Mouse (Mus musculus) forebrain, embryonic 13.5 days (tissue): ENCODE results near the gene Ltbr. TPM values are rescaled to one million over a fixed set of nuclear protein-coding genes. Genes with fewer than 3 reads are reported as not detected.
A peak's percentile ranks its signal among the peaks of the same experiment; 100 is the strongest.
"Not testable (repeated sequence)": the region's sequence is repeated elsewhere in the genome, so short reads cannot be mapped to it uniquely, and the experiment has no call there.

Source experiments
- ATAC-seq: fragments of 200-750 bp; cut with Nextera tagmentation; 2 replicates; pipeline ENCODE4 v1.8.0; 2017
- H3K27ac ChIP-seq: fragments of 300-500 bp; sonication (generic); 2 replicates; pipeline ENCODE4 v1.5.1; 2015; ENCODE audit warnings: inconsistent platforms, mild to moderate bottlenecking, moderate library complexity
- H3K27me3 ChIP-seq: fragments of 300-500 bp; sonication (generic); 2 replicates; pipeline ENCODE4 v1.6.1; 2015; ENCODE audit warnings: mild to moderate bottlenecking, inconsistent platforms
- H3K36me3 ChIP-seq: fragments of 300-500 bp; sonication (generic); 2 replicates; pipeline ENCODE4 v1.6.1; 2015; ENCODE audit warnings: mild to moderate bottlenecking, inconsistent platforms; ENCODE audit not compliant: poor library complexity, severe bottlenecking
- H3K4me1 ChIP-seq: fragments of 300-500 bp; sonication (generic); 2 replicates; pipeline ENCODE4 v1.6.1; 2015; ENCODE audit warnings: inconsistent platforms
- H3K4me2 ChIP-seq: fragments of 300-500 bp; sonication (generic); 2 replicates; pipeline ENCODE4 v1.6.1; 2015; ENCODE audit warnings: inconsistent platforms, mild to moderate bottlenecking, moderate library complexity
- H3K4me3 ChIP-seq: fragments of 300-500 bp; sonication (generic); 2 replicates; pipeline ENCODE4 v1.5.1; 2015; ENCODE audit warnings: mild to moderate bottlenecking, inconsistent platforms
- H3K9ac ChIP-seq: fragments of 300-500 bp; sonication (generic); 2 replicates; pipeline ENCODE4 v1.6.1; 2015; ENCODE audit warnings: mild to moderate bottlenecking, inconsistent platforms
- H3K9me3 ChIP-seq: fragments of 300-500 bp; sonication (generic); replicated peaks from 2 replicates; pipeline ENCODE4 v1.6.1; 2016; ENCODE audit warnings: inconsistent platforms
- WGBS: fragments of 180-500 bp; shearing (Covaris S2); methylation state at CpG from one replicate; pipeline ENCODE4 v1.1.7; 2015; 5-methylcytosine and 5-hydroxymethylcytosine counted together
- polyA plus RNA-seq: library from polyadenylated mRNA; unstranded; fragments of >200 nt; fragmentation: Nextera tagmentation; extraction: Ambion mirVana; gene quantifications from 2 replicates; pipeline ENCODE4 v1.2.1, GENCODE M21; 2015

Gene Ltbr
- polyA plus RNA-seq, 1 experiment from 2014 or later = 12.3 TPM

DNA sequence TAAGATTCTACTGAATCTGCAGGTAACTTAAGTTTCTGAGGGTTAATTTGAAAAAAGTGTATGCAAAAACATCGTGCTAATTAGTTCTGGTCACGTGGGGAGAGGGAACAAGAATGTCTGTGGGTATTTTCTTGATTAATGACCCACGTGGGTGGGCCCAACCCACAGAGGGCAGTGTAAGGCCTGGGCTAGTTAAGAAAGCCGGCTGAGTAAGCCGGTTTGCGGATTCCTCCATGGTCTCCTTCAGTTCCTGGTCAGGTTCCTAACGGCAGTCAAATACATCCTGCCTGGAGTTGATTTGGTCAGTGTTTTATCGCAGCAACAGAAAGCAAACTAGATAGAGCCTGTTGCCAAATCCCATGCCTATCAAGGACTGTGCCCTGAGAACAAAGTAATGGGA is 29.4 kb downstream of the Ltbr start:
- no peaks in the 10 kb centered on the region; the same call in 1 of the 2 replicates for H3K9me3 ChIP-seq
- no peak for ATAC-seq
- H3K27ac ChIP-seq = no peak overlapping the region
- H3K36me3 ChIP-seq = no peaks in the 10 kb centered on the region
- no peak overlapping the region for H3K9ac ChIP-seq
- no peaks in the 10 kb centered on the region for H3K4me1 ChIP-seq
- no peak overlapping the region for H3K4me3 ChIP-seq
- H3K4me2 ChIP-seq = no peak overlapping the region
- 55% methylated on average over 8 of the region's 8 CpGs for WGBS
- H3K27me3 ChIP-seq = no peaks in the 10 kb centered on the region

- ATAC-seq, H3K27ac ChIP-seq, H3K27me3 ChIP-seq, H3K9me3 ChIP-seq, H3K4me3 ChIP-seq, H3K4me2 ChIP-seq, H3K36me3 ChIP-seq, H3K9ac ChIP-seq, H3K4me1 ChIP-seq: not testable (repeated sequence)
- 90% methylated on average over 13 of the region's 13 CpGs for WGBS
Observed at GRCm38 (mm10) chr6:125282721-125283120, 31.0 kb downstream of the Ltbr start.

DNA sequence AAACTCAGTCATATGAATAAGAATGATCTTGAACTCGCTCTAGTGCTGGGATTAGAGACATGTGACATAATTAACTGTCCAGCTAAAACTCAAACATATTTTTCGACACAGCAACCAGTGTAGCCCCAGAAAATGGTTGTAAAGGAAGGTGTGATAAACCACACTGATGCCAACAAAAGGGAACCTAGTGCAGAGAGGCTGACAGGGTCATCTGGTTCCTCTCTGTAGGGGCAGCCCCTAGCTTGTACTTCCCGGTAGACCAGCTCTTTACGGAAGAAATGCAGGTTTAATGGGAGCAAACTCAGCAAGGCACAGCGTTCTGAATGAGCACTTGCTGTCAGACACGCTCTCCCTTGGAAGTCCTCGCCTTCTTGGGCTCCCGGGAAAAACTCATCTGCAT is 34.0 kb downstream of the Ltbr start:
- WGBS = 67% methylated on average over 8 of the region's 8 CpGs

DNA sequence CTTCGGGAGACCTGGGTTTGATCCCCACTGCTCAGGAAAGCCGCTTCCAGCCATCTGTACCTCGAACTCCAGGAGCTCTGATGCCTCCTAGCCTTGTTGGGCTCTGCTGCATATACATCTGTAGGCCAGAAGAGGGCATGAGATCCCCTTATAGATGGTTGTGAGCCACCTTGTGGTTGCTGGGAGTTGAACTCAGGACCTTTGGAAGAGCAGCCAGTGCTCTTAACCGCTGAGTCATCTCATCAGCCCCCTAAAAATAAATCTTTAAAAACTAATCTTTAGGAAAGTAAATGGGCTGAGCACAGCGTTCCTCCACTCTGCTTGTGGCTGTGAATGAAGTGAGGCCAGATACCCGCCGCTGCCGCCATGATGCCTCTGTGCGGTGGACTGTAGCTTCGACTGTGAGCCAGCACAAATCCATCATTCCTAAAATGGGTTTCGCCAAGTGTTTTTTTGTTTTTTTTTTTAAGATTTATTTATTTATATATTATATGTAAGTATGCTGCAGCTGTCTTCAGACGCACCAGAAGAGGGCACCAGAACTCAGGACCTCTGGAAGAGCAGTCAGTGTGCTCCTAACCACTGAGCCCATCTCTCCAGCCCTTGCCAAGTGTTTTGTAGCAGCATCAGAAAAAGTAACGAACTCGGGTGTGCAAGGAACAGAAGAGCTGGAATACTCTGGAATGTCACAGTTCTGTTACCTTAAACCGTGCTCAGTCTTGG is 38.7 kb downstream of the Ltbr start:
- H3K27me3 ChIP-seq = 0 out of 2 replicates have a peak, but pooled peaks cover 3% of the 10 kb centered on the region
- no peak for ATAC-seq
- H3K4me2 ChIP-seq = no peak overlapping the region
- 59% methylated on average over 15 of the region's 15 CpGs for WGBS
- no peaks in the 10 kb centered on the region for H3K36me3 ChIP-seq
- no peak overlapping the region for H3K4me3 ChIP-seq
- H3K27ac ChIP-seq = no peak overlapping the region
- H3K4me1 ChIP-seq = peaks cover 3% of the 10 kb centered on the region; the same call in 1 of the 2 replicates
- H3K9me3 ChIP-seq = no peaks in the 10 kb centered on the region
- no peak overlapping the region for H3K9ac ChIP-seq

More for the DNA sequence above, 34.0 kb downstream of the Ltbr start:
- H3K9ac ChIP-seq = no peak overlapping the region
- ATAC-seq = no peak
- H3K36me3 ChIP-seq = no peaks in the 10 kb centered on the region
- no peak overlapping the region for H3K4me2 ChIP-seq
- H3K4me3 ChIP-seq = no peak overlapping the region
- no peak overlapping the region for H3K27ac ChIP-seq
- no peaks in the 10 kb centered on the region for H3K4me1 ChIP-seq
- no peaks in the 10 kb centered on the region for H3K27me3 ChIP-seq
- H3K9me3 ChIP-seq = no peaks in the 10 kb centered on the region

DNA sequence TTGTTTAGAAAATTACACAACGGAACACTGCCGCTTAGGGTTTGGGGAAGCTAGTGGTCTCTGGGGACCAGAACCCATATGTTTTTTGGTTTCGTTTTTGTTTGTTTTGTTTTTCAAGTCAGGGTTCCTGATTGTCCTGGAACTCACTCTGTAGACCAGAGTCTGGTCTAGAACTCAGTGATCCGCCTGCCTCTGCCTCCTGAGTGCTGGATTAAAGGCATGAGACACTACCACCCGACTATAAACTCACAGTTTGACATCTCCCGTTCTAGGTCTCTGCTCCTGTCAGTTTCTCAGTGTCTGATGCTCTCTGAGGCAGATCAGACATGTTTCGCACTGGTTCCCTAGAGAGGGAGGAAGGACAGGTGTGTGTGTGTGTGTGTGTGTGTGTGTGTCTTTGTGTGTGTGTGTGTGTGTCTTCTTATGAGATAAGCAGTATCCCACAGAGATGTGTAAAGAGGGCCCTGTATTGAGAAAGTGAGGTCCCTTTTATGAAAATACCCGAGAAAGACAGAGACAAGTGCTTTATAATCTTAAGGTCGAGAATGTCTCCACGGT is 41.4 kb downstream of the Ltbr start:
- 77% methylated on average over 10 of the region's 10 CpGs for WGBS

GRCm38 (mm10) chr6:125271455-125272227 is 42.0 kb downstream of the Ltbr start:
- peak overlapping the region; percentile 50; the same call in 1 of the 2 replicates for H3K9ac ChIP-seq

More for the DNA sequence above, 41.4 kb downstream of the Ltbr start:
- Histone ChIP-seq H3K27me3 (0 out of 2 replicates have a peak, but pooled peaks cover 3% of the 10 kb centered on the region), H3K9ac (no peak overlapping the region), H3K9me3 (no peaks in the 10 kb centered on the region), H3K36me3 (no peaks in the 10 kb centered on the region), H3K27ac (no peak overlapping the region), H3K4me3 (no peak overlapping the region), H3K4me2 (no peak overlapping the region), H3K4me1 (peaks cover 3% of the 10 kb centered on the region; the same call in 1 of the 2 replicates)
- no peak for ATAC-seq

GRCm38 (mm10) chr6:125268799-125269198 is 44.9 kb downstream of the Ltbr start:
- Histone ChIP-seq H3K36me3 (no peaks in the 10 kb centered on the region), H3K9me3 (no peaks in the 10 kb centered on the region), H3K4me3 (no peak overlapping the region), H3K27ac (no peak overlapping the region), H3K4me1 (peaks cover 3% of the 10 kb centered on the region; the same call in 1 of the 2 replicates), H3K9ac (no peak overlapping the region), H3K4me2 (no peak overlapping the region), H3K27me3 (no peaks in the 10 kb centered on the region)
- WGBS = 57% methylated on average over 6 of the region's 6 CpGs
- ATAC-seq = no peak

More at GRCm38 (mm10) chr6:125271455-125272227, 42.0 kb downstream of the Ltbr start:
- H3K27me3 ChIP-seq = 0 out of 2 replicates have a peak, but pooled peaks cover 3% of the 10 kb centered on the region
- ATAC-seq = peak; percentile 95
- peak overlapping the region; percentile 7; the same call in 1 of the 2 replicates for H3K4me3 ChIP-seq
- H3K4me1 ChIP-seq = peaks cover 3% of the 10 kb centered on the region; the same call in 1 of the 2 replicates
- H3K9me3 ChIP-seq = no peaks in the 10 kb centered on the region
- H3K27ac ChIP-seq = no peak overlapping the region
- H3K4me2 ChIP-seq = peak overlapping the region; percentile 50
- 18% methylated on average over 17 of the region's 17 CpGs for whole genome bisulfite sequencing
- no peaks in the 10 kb centered on the region for H3K36me3 ChIP-seq

DNA sequence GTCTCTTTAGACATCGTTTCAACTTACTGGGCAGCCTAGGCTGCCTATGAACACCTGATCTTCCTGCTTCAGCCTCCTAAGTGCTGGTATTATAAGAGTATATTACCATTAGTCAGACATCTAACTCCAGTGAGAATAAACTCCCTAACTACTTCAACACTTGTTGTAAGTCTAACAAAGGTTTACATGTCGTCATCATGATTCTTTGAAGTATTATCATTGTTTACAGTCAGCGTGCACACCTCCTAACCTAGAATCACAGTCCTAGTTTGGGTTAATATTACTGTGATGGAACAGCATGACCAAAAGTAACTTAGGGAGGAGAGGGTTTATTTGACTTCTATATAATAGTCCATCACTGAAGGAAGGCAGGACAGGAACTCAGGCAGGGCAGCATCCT is 46.2 kb downstream of the Ltbr start:
- Histone ChIP-seq H3K4me1 (peaks cover 3% of the 10 kb centered on the region; the same call in 1 of the 2 replicates), H3K9ac (no peak overlapping the region), H3K4me3 (no peak overlapping the region), H3K27me3 (no peaks in the 10 kb centered on the region), H3K27ac (no peak overlapping the region), H3K9me3 (no peaks in the 10 kb centered on the region), H3K4me2 (no peak overlapping the region), H3K36me3 (no peaks in the 10 kb centered on the region)
- WGBS = 90% methylated on average over 3 of the region's 3 CpGs
- no peak for ATAC-seq

- H3K4me1 ChIP-seq, H3K9me3 ChIP-seq, H3K36me3 ChIP-seq, H3K27me3 ChIP-seq, H3K4me2 ChIP-seq, H3K9ac ChIP-seq, ATAC-seq, H3K27ac ChIP-seq, H3K4me3 ChIP-seq: not testable (repeated sequence)
- WGBS = 66% methylated on average over 6 of the region's 6 CpGs
Observed at GRCm38 (mm10) chr6:125266600-125266999, 47.1 kb downstream of the Ltbr start.

DNA sequence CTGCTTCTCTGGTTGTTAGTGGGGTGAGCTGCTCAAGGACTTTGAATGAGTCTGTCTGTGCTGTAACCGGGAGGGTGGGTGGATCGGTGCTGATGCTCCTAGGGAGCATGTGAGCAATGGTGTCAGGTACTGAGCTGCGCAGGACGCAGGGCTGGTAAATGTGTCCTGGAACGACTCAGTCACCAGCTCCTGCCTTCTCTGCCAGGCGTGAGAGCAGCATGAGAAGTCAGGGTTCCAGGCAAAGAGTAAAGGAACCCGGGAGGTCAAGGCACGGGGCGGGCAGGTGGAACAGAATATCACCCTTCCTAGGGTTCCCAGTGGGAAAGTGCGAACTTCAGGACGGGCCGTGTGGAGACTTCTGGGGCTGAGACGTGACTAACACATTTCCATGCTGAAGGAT is 47.6 kb downstream of the Ltbr start:
- Histone ChIP-seq H3K4me2 (no peak overlapping the region), H3K27ac (no peak overlapping the region), H3K4me3 (no peak overlapping the region), H3K4me1 (no peaks in the 10 kb centered on the region), H3K9ac (no peak overlapping the region), H3K27me3 (no peaks in the 10 kb centered on the region), H3K36me3 (no peaks in the 10 kb centered on the region), H3K9me3 (no peaks in the 10 kb centered on the region)
- 78% methylated on average over 13 of the region's 13 CpGs for WGBS
- no peak for ATAC-seq

GRCm38 (mm10) chr6:125265239-125265638 is 48.4 kb downstream of the Ltbr start:
- 67% methylated on average over 10 of the region's 10 CpGs for WGBS
- Histone ChIP-seq H3K9me3 (no peaks in the 10 kb centered on the region), H3K27me3 (no peaks in the 10 kb centered on the region), H3K4me3 (no peak overlapping the region), H3K36me3 (no peaks in the 10 kb centered on the region), H3K9ac (no peak overlapping the region), H3K27ac (no peak overlapping the region), H3K4me1 (no peaks in the 10 kb centered on the region), H3K4me2 (no peak overlapping the region)
- ATAC-seq = no peak

DNA sequence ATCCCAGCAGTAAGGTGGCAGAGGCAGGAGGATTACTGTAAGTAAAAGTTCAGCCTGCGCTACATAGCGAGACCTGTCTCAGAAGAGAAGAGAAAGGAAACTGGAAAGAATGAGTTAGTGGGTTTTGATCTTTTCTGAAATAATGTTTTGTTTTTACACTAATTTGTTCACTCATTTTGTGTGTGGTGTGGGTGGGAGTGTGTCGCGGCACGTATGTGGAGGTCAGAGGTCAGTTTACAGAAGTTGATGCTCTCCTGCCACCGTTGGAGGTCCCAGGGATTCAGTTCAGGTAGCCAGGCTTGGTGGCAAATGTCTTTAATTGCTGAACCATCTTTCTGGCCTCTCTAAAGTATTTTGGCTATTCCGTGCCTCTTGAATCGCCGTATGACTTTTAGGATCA is 49.5 kb downstream of the Ltbr start:
- Histone ChIP-seq H3K4me1 (no peaks in the 10 kb centered on the region), H3K36me3 (no peaks in the 10 kb centered on the region), H3K9me3 (no peaks in the 10 kb centered on the region), H3K4me2 (no peak overlapping the region), H3K27me3 (no peaks in the 10 kb centered on the region), H3K9ac (no peak overlapping the region), H3K4me3 (no peak overlapping the region), H3K27ac (no peak overlapping the region)
- ATAC-seq = no peak
- WGBS = 90% methylated on average over 9 of the region's 9 CpGs
